Mouse (Mus musculus): ENCODE data around the gene Calhm3.

GRCm38 (mm10) chr19:47188515-47189128 is 31.1 kb upstream of the Calhm3 start:
- TF ChIP-seq EP300 (IDR thresholded peaks at IDR 0.05; ENCODE audit: low read depth) (no peak), CTCF (IDR thresholded peaks at IDR 0.05; ENCODE audit: low read depth) (no peak)

All from liver, postnatal 0 days (tissue).